Mouse (Mus musculus): Measurements from ENCODE around the gene Upk2. TPM values are rescaled to one million over a fixed set of nuclear protein-coding genes. Genes with fewer than 3 reads are reported as not detected.

Gene Upk2
- polyA plus RNA-seq, 1 experiment from 2014 or later, result not detected

- Histone ChIP-seq H3K27me3 (replicated peaks) (no peaks in the 10 kb centered on the region), H3K36me3 (peaks cover 73% of the 10 kb centered on the region), H3K4me1 (peaks cover 49% of the 10 kb centered on the region), H3K9me3 (no peaks in the 10 kb centered on the region), H3K4me3 (no peak overlapping the region), H3K9ac (no peak overlapping the region), H3K4me2 (no peak overlapping the region), H3K27ac (replicated peaks) (no peak overlapping the region)
- 85% methylated on average over 3 of the region's 3 CpGs for WGBS
- no peak for ATAC-seq (ENCODE audit: extremely low read depth, insufficient number of reproducible peaks, low FRiP score, low TSS enrichment)
Observed at GRCm38 (mm10) chr9:44405011-44405410, 49.8 kb downstream of the Upk2 start.

Other genes with a start within 250 kb of the Upk2 start
- gene Cbl, start 220.9 kb downstream of the Upk2 start, polyA plus RNA-seq (2015; fragmentation: Nextera tagmentation; extraction: Ambion mirVana), result 10.4 and 11.9 TPM in 2 replicates
- gene Ccdc153, start 214.3 kb downstream of the Upk2 start, polyA plus RNA-seq (2015; fragmentation: Nextera tagmentation; extraction: Ambion mirVana), result not detected in 2 replicates
- gene Pdzd3, start 203.5 kb downstream of the Upk2 start, polyA plus RNA-seq (2015; fragmentation: Nextera tagmentation; extraction: Ambion mirVana), result 0.12 TPM in 1 of 2 replicates, not detected in the other
- gene Nlrx1, start 186.4 kb downstream of the Upk2 start, polyA plus RNA-seq (2015; fragmentation: Nextera tagmentation; extraction: Ambion mirVana), result 5.6 and 5.9 TPM in 2 replicates
- gene Abcg4, start 166.4 kb downstream of the Upk2 start, polyA plus RNA-seq (2015; fragmentation: Nextera tagmentation; extraction: Ambion mirVana), result 2.1 and 3.5 TPM in 2 replicates
- 14.9 and 16.0 TPM in 2 replicates for gene Hinfp, start 149.3 kb downstream of the Upk2 start, polyA plus RNA-seq (2015; fragmentation: Nextera tagmentation; extraction: Ambion mirVana)
- 7.1 TPM in 2 replicates for gene C2cd2l, start 134.7 kb downstream of the Upk2 start, polyA plus RNA-seq (2015; fragmentation: Nextera tagmentation; extraction: Ambion mirVana)
- gene Dpagt1, start 129.0 kb downstream of the Upk2 start, polyA plus RNA-seq (2015; fragmentation: Nextera tagmentation; extraction: Ambion mirVana), result 33.4 and 34.4 TPM in 2 replicates
- gene H2afx, start 120.3 kb downstream of the Upk2 start, polyA plus RNA-seq (2015; fragmentation: Nextera tagmentation; extraction: Ambion mirVana), result 196 and 199 TPM in 2 replicates
- gene Hmbs, start 110.7 kb downstream of the Upk2 start, polyA plus RNA-seq (2015; fragmentation: Nextera tagmentation; extraction: Ambion mirVana), result 135 and 149 TPM in 2 replicates
- gene Vps11, start 93.3 kb downstream of the Upk2 start, polyA plus RNA-seq (2015; fragmentation: Nextera tagmentation; extraction: Ambion mirVana), result 20.0 and 21.1 TPM in 2 replicates
- gene Hyou1, start 75.5 kb downstream of the Upk2 start, polyA plus RNA-seq (2015; fragmentation: Nextera tagmentation; extraction: Ambion mirVana), result 16.0 and 17.5 TPM in 2 replicates
- gene Slc37a4, start 58.1 kb downstream of the Upk2 start, polyA plus RNA-seq (2015; fragmentation: Nextera tagmentation; extraction: Ambion mirVana), result 31.4 and 36.4 TPM in 2 replicates
- gene Rps25, start 47.8 kb downstream of the Upk2 start, polyA plus RNA-seq (2015; fragmentation: Nextera tagmentation; extraction: Ambion mirVana), result 1,048 and 1,209 TPM in 2 replicates
- 78.9 and 89.7 TPM in 2 replicates for gene Trappc4, start 47.4 kb downstream of the Upk2 start, polyA plus RNA-seq (2015; fragmentation: Nextera tagmentation; extraction: Ambion mirVana)
- 19.6 and 21.4 TPM in 2 replicates for gene Ccdc84, start 36.4 kb downstream of the Upk2 start, polyA plus RNA-seq (2015; fragmentation: Nextera tagmentation; extraction: Ambion mirVana)
- not detected in 2 replicates for gene Foxr1, start 13.8 kb downstream of the Upk2 start, polyA plus RNA-seq (2015; fragmentation: Nextera tagmentation; extraction: Ambion mirVana)
- gene Bcl9l, start 27.8 kb upstream of the Upk2 start, polyA plus RNA-seq (2015; fragmentation: Nextera tagmentation; extraction: Ambion mirVana), result 7.3 and 9.4 TPM in 2 replicates
- not detected in 2 replicates for gene Cxcr5, start 106.9 kb upstream of the Upk2 start, polyA plus RNA-seq (2015; fragmentation: Nextera tagmentation; extraction: Ambion mirVana)
- 9.8 and 11.0 TPM in 2 replicates for gene Ddx6, start 149.9 kb upstream of the Upk2 start, polyA plus RNA-seq (2015; fragmentation: Nextera tagmentation; extraction: Ambion mirVana)
- not detected in 2 replicates for gene Treh, start 218.3 kb upstream of the Upk2 start, polyA plus RNA-seq (2015; fragmentation: Nextera tagmentation; extraction: Ambion mirVana)